Mouse (Mus musculus): ENCODE results near the gene Chtop.

Gene Chtop

DNA sequence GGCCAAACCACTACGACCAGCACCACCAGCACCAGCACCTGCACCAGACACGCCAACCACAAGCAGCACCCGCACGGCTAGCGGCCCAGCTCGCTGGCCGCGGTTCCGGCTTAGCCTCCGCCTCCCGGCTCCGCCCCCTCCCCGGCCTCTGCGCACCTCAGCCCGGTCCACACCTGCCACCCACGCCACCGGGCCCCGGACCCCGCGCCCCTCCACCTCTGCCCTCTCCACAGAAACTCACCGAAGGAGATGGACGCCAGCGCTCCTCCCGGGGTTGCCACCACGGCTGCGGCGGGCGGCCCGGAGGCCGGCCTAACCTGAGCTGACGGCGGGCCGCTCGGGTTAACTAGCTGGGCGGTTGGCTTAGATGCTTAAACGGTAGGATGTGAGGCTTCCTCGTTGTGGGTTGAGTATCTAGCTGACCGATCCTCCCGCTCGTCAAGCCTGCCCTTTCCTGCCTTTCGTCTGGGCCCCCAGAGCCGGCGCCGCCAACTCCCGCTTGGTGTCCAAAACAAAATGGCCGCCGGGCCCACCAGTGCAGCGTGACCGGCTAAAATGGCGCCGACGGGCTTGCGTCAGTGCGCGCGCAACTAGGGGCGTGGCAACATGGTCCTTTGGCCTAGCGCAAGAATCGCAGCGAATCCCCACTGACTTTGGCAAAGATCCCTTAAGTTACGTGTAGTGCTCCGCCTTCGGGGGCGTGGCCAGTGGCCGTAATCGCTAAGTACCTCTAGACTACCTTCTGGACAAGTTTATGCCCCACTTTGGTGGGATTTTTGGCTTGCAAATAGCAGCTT is at the start of gene Chtop:
Gene Chtop (minus strand): TSS at position 549 of the 797 bp plus-strand sequence.
- peak; percentile 99 for DNase-seq (ENCODE audit: low read depth)

DNA sequence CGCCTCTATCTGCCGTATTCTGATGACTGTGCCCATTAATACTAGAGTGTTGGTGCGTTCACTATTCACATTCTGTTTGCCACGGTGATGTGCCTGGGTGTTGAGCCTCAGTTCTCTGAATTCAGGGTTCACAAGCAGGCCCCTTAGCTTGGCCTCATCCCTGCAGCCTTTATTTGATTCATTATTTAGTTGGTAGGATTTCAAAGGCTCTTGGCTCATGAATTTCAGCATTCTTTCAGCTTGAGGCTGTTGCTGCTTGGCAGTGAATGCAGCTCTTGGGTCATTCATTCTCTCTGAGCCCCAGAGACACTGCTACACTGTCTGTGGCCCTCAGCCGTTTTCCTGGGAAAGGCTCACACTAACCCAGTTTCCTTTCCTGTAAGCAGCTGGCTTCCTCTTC is 46.7 kb upstream of the Chtop start:
- no peak for DNase-seq (ENCODE audit: low read depth)

DNA sequence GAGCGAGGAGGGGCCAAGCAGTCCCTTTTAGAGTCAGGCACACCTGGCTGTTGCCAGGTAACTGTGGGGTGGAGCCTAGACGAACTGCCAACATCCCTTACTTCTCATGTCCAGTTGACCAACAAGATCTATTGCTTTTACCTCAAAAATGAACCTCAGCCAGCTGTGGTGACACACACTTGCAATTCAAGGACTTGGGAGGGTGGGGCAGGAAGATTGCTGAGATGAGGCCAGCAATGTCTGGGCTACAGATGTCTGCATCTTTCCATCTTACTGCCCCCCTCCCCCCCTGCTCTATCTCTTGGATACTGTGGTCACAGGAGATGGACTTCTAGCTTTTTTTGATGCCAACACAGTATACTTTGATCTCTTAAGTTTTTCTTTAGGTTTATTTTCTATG is 42.9 kb upstream of the Chtop start:
- DNase-seq (ENCODE audit: low read depth), result peak; percentile 8

DNA sequence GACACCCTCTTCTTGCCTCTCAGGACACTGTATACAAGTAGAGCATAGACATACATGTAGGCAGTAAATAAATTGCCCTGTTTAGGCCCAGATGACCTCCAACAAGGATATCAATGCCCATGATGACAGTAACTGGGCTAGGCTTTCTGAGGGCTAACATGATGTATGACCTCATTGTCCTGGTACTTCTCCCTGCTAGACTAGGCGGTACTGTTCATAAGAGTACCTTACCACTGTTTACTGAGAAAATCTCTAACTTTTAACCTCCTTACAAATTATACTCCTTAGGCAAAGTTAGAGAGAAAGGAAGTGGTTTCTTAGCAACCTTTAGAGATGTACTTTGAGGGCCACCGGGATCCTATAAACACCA is 41.1 kb upstream of the Chtop start:
- no peak for DNase-seq (ENCODE audit: low read depth)

DNA sequence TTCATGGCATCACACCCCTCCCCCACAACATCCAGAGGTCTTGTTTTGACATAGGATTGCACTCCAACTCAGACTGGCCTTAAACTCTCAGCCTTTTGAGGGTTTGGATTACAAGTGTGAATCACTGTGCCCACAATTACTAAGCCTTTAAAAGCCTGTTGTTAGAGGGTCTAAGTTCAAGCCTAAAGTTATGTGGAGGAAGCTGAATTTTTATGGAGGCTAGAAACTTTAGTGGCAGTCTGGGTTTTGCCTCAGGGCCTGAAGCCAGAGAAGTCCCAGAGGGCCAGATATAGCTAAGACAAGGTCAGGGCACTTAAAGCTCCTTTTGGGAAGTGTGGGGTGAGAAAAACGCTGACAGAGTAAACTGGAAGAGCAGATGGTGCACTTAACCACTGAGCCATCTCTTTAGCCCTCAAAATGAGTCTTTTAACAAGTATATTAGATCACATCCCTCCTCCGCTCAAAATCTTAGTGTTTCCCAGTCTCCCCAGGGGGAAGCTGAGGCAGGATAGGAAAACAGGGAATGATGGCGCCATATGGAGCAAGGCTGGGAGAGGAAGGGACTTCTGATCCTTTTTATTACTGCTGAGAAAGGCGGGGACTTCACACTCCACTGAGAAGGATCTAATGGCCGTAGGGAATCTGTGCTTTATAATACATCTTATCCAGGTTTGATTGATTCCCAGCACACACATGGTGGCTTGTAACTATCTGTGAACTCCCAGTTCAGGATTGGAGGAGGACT is 40.5 kb upstream of the Chtop start:
- peak; percentile 11 for DNase-seq (ENCODE audit: low read depth)

DNA sequence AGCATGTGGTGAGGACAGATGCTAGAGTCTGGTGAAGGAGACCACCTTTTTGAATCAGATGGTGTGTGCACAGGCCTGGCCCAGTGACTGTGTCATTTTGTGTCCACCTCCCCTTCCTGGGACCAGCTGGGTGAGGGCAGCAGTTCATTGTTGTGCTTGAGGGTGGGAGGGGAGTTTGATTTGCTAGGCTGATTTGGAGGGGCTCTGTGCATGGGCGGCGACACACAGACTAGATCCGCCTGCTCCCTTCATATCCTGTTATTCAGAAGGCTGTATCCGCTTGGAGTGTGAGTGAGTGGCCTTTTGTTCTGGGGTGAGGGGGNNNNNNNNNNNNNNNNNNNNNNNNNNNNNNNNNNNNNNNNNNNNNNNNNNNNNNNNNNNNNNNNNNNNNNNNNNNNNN is 31.6 kb upstream of the Chtop start:
- no peak for DNase-seq (ENCODE audit: low read depth)

DNA sequence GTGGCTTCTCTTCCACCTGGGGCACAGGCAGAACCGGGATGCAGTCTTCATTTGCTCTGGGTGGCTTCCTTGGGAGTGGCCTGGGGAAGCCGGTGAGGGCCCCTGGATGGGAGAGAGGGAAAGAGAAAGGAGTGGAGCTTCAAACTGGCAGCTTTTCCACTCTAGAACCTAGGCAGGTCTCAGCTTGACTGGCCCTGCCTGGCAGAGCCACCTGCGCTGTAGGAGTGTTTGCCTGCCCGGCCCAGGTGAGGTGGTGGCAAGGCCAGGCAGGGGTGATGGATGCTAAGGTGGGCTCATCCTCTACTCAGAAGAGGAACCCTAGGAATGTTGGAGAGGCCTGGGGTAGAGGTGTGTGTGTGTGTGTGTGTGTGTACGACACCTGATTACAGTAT is 28.6 kb upstream of the Chtop start:
- DNase-seq (ENCODE audit: low read depth), result no peak

DNA sequence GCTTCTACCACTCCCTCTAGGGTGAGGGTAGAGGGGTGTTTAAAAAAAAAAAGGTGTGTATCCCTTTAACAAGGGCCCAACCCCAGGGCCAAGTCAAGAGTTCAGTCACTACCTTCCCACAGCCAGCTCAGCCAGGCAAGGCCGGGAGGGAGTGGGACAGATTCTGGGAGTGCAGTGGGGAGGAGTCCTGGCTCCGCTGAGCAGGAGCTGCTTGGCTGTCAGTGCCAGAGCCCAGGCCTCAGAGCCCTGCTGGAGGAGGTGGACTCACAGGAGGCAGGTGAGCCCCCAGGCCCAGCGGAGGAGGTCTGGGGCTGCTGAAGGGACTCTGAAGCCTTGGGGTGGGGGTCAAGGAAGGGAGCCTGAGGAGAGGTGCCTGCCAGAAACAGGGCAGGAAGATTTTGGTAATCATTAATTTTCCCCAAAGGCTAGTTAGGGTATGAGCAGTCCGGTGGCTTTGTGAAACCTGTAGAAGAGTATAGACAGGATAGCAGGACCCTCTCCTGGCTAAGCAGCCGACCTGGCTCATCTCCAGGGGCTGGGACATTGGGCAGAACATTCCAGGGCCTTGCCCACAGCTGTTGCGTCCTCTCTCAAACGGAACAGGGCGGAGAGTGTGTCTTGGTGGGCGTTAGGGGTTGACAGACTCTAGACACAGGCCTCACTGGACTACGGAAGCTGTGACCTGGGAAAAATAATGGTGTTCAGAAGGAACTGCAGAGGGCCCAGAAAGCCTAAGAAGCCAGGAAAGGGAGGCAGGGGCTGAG is 28.0 kb upstream of the Chtop start, which contains the start of gene S100a16:
Gene S100a16 (plus strand): TSS at position 114 of the 764 bp plus-strand sequence.
- DNase-seq (ENCODE audit: low read depth), result no peak

DNA sequence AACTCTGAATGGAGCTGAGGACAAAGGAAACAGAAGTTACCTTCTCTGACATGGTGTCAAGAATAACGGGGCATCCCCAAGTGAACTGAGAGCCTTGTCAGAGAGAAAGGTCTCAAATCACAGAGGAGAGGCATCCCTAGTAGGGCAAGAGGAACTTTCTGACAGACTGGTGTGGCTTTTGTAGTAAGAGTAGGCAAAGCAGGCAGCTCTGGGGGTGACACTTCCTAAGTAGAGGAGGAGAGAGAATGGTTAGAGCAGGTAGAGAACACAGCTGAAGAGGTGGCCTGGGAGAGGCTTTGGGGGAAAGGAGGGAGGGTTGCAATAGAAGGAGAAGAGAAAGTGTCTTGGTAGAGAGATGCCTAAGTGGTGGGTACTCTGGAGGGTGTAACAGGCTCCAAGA is 26.1 kb upstream of the Chtop start:
- no peak for DNase-seq (ENCODE audit: low read depth)

DNA sequence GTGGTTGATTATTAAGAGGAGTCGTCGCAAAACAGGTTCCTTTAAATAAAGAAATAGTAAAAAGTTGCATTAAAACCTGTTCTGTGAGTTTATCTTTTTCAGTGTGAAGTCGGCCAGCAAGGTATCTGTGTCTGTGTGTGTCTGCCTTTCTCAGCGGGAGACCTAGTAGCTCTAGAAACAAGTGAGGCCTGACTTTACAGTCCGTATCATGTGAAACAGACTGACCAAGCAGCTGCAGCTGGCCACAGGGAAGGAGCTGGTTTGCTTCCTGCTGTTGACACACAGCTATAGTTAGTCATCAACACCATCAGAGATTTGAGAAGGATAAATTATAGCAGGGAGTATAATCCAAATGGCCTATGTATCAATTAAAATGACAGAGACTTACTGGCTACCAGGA is 22.4 kb upstream of the Chtop start:
- peak; percentile 18 for DNase-seq (ENCODE audit: low read depth)

DNA sequence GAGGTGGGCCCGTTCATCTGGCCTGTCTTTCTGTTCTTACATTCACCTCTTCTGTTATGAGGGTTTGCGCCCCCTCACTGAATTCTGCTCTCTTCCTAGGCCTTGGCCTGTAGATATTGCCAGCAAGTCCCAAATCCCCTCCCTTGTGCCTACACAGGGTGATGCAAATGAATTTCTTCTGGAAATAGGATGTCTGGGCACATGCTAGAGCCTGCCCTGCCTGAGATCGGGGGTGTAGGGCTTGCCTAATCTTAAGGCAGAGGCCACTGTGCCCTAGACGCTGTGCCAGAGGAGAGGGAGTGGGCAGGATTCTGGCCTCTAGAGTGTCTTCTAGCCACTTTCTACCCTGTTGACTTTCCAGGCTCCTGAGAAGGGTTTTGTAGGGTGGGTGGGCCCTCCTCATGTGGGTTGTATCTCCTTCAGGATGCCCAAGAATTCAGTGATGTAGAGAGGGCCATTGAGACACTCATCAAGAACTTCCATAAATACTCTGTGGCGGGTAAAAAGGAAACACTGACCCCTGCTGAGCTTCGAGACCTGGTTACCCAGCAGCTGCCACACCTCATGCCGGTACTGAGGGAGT is 18.1 kb upstream of the Chtop start:
- DNase-seq (ENCODE audit: low read depth), result no peak

DNA sequence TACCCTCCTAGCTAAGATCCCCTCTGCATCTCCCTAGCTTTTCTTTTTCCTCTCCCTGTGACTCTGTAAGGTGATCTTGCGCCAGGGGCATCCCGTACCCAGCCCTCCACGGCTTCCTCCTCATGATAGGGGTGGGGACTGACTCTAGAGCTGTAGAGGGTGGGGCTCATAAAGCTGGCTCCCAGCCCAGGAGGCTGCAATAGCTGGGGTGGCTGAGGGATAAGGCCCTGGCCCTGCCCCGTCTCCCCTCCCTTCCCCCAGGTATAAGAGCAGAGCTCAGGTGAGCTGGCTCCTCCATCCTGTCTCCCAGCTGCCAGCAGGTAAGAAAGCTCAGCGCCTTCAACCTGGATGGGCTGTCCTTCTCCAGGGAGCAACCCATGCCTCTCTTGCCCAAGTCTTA is 17.3 kb upstream of the Chtop start, which contains the start of gene S100a14:
Gene S100a14 (plus strand): TSS at position 277 of the 400 bp plus-strand sequence.
- no peak for DNase-seq (ENCODE audit: low read depth)

DNA sequence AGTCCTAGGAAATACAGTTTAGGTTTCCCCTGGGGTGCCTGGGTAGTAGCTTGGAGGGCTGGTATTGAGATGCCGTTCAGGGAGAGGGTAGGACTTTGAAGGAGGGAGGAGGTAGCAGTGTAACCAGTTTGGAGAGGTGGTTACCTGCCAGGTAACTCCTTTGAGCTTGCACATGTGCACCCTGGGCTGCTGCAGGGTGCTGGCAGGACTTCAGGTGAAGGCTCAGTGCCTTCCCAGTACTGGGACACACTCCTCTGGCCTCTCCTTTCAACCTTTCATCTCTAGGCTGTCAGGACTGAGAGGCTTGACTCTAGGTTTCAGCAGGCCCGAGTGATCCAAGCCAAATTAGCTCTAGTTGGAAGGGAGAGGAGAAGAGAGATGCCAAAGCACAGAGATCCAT is 16.8 kb upstream of the Chtop start:
- DNase-seq (ENCODE audit: low read depth), result no peak

DNA sequence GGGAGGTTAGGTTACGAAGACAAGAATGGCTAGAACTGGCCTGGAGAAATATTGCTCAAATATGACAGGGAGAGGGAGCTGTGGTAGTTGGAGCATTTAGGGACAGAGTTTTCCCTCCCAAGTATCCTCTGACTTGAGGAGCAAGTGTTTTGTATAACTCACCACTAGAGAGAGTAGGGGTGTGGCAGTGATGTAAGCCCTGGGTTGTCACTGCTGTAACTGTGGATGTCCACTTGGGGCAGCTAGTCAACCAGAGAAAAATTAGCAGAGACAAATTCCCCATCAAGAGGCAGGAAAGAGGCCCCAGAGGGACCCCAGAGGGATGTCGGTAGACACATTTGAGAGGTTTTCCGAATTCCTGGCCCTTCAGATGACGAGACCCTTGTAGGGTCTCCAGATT is 16.1 kb upstream of the Chtop start:
- DNase-seq (ENCODE audit: low read depth), result peak; percentile 83

DNA sequence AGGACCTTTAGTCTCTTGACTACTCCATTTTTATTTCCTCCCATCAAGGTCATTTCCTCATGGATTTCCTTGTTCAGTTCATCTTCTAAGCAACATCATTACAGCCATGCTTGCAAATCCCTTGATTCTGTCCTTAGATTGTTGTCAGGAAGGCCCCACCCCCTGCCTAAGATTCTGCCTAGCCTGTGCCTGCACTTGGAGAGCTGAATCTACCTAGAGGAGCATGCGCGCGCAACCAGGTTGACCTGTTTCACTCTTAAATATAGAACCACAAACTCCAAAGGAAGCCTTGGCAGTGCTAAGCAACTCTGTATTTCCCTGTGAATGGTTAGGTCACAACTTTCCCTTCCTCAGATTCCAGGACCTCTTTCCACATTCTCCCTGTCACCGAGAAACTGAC is 8.4 kb upstream of the Chtop start:
- DNase-seq (ENCODE audit: low read depth), result no peak

DNA sequence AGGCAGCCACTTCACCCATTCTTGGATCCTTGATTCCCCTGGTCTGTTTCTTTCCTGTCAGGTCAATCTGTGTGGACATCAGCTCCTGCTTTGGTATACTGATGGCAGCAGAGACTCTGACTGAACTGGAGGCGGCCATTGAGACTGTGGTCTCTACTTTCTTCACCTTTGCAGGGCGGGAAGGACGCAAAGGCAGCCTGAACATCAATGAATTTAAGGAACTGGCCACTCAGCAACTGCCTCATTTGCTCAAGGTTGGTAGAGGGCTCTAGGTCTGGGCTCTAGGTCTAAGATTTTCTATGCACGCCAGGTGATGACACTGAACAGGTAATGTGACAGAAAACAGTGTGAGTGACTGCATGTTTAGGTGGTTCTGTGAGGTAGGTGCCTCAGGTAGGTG is 6.5 kb upstream of the Chtop start:
- no peak for DNase-seq (ENCODE audit: low read depth)

DNA sequence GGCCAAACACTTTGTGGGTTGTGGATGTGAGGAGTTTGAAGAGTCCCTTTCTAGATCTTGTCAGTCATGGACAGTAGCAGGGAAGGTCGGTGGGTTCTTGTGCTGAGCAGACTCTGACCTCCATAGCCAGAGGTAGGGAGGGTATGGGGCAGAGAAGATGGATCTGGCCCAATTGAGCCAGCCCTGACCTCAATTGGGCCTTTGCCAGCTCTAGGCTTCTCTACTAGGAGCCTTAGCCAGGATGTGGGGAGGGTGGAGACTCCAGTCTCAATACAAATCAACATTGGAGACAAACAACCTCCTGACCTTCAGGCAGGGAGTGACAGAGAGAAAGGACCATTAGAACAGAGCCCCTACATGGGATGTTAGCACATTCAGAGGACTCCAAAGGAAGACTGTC is 5.9 kb upstream of the Chtop start:
- DNase-seq (ENCODE audit: low read depth), result peak; percentile 22

DNA sequence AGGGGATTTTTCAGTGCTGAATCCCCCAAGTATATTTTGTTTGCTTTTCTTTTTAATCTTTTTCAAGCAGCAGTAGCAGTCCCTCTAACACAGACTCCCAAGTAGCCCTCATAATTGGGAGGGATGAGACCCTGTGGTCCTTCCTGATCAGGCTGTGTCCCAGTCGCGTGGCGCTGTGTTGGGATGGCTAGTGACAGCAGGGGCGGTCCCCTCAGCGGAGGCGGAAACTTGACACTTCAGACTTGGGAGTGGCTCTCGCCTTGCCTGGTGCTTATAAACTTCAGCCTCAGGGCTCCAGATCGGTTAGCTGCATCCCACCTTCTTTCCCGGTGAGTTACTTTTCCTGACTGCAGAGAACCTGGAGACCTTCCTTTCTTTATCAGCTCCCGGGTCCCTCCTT is 5.4 kb upstream of the Chtop start:
- peak; percentile 71 for DNase-seq (ENCODE audit: low read depth)

DNA sequence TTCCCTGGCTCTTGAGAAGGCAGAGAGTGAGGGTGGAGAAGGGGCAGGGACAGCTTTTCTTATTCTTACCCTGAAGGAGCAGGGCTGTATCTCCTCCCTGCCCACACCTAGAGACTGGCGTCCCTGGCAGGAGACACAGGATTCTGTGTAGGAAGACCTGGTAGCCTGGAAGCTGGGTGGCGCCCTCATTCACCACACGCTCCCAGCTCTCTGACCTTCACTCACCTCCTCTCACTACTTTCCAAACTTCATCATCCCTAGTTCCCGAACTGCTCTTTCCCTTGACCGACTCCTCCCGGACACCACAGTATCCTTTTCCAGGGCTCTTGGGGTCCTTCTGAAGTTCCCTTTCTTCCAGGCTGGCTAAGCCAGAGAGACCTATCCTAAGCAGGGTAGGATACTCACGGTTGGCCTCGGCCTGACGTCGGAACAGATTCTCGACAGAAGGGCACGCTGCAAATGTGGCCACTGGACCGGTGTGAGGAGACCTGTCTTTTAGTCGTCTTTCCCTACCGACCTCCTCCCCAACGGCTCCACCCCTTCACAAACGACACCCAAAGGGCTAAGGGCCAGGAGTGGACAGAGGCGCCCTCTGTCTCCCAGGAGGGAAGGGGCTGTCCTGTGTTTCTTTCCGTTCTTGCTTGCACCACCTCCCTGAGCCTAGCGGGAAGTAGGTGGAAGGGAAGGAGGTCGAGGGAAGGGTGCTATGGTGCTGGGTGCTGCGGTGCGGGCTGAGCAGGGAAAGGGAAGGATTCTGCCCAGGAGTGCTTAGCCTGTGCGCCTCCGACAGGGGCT is 4.7 kb upstream of the Chtop start, which contains the start of the genes S100a1 and S100a13:
Gene S100a1 (minus strand): TSS at position 597 of the 795 bp plus-strand sequence.
Gene S100a13 (plus strand): TSS at position 640 of the 795 bp plus-strand sequence.
- peak; percentile 78 for DNase-seq (ENCODE audit: low read depth)

DNA sequence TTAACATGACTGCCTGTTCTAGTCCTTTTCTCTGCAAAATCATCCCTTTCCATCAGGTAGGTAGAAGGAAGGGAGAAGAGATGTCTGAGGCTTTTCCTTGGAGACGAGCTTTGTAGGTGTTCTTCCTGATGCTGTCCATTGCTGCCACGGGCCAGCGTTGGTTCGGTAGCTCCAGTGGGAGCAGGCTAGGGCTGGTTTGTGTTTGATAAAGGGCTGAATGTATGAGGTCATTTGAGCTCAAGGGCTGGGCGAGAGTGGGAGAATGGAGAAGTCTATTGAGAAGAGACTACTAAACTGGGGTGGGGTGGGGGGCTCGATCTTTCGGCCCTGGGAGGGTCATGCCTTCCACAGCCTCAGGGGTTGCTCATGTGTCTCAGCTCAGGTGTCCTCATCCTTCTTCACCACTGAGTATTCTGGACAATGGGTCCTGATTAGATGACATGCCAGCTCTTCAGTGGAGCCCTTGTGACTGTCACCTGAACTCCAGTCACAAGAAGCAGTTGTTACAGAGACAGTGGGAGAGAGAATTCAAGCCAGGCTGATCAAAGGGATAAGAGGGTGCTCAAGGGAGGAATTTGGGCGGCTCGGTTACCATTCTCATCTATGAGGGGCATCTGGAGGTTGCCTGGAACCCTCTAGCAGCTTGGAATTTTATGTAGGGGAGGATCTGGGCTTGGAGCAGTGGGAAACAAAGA is 3.8 kb upstream of the Chtop start:
- DNase-seq (ENCODE audit: low read depth), result no peak

DNA sequence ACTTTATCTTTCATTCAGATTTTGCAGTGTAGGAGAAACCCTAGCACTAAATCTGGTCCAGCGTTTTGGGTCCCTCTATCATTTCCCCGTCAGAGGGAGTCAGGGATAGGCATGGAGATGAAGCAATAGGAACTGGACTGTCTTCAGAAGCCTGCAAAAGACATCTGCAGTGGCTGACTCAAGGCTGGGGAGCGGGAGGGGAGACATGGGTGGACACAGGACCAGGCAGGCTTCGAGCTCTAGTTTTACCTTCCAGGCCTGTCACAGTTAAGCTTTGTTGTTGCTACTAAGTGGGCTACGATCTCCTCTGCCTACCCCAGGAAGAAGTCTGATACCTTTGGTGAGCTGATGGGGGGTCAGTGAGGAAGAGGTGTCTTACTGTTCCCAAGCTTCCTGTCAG is 3.0 kb upstream of the Chtop start:
- no peak for DNase-seq (ENCODE audit: low read depth)
